Mouse (Mus musculus) large intestine, adult 2 months (tissue): ENCODE measurements at regions not wholly inside any gene's neighbourhood (a gene's known extent, or its start where the extent isn't known, plus 50 kb on each side); places are given as distances from the start of the nearest gene placed in this dataset.
A peak's percentile ranks its signal among the peaks of the same experiment; 100 is the strongest.

ENCODE experiments used
- DNase-seq: peaks from one replicate; pipeline ENCODE4 v3.0.0-alpha.2; 2012; ENCODE audit warnings: low read depth, low spot score
- WGBS: fragments of 180-500 bp; shearing (Covaris S2); methylation state at CpG from one replicate; pipeline ENCODE4 v1.1.7; 2018; 5-methylcytosine and 5-hydroxymethylcytosine counted together

DNA sequence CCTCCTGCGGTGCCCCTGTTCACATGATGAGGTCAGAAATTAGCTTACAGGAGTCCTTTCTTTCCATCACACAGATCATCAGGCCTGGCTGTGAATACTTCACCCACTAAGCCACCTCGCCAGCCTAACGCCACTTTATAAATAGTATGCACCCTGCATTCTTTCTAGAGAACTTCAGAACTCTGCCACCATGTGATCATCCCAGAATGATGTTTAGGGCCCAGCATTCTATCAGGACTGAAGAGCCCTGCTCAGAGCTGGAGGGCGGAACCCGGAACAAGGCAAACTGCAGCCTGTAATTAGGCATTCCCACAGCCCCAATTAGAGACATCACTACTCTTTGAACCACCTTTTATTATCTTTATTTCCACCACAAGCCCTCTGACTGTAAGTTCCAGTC is 120.2 kb upstream of the Ptch1 start:
- WGBS: 69% methylated on average over 5 of the region's 5 CpGs
- no peak for DNase-seq

DNA sequence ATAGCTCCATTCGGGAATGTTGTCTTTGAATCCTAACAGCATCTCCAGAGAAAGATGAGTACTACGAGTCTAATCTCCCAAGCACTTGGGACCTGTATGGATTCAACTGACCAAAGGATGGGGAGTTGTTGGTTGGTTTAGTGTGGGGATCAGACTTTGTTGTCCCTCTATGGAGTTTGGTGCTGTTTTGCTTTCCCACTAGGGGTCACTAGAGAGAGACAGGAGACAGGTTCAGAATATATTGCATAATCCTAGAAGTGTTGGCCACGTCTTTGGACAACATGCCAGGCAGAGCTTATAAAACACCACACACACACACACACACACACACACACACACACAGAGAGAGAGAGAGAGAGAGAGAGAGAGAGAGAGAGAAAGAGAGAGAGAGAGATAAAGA is 118.6 kb upstream of the Ercc6l2 start:
- 54% methylated on average over 3 of the region's 3 CpGs for WGBS
- peak; percentile 50 for DNase-seq

DNA sequence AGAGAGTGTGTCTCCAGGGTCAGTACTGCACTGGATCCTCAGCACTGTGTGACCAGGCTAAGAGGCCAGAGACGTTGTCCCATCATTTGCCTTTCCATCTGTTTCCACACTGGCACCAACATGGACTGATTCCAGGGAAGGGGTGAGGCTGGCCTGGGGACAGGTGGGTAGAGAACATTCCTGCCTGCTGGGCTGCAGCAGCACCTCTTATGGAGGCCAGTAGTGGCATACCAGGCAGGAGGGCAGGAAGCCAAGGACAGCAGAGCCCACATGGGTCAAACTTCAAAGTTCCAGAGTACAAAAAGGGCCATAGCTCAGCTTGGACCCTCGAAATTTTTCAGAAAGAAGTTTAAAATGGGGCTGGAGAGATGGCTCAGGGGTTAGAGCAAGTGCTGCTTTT is 115.4 kb upstream of the Ercc6l2 start:
- no peak for DNase-seq
- 61% methylated on average over 2 of the region's 2 CpGs for WGBS

DNA sequence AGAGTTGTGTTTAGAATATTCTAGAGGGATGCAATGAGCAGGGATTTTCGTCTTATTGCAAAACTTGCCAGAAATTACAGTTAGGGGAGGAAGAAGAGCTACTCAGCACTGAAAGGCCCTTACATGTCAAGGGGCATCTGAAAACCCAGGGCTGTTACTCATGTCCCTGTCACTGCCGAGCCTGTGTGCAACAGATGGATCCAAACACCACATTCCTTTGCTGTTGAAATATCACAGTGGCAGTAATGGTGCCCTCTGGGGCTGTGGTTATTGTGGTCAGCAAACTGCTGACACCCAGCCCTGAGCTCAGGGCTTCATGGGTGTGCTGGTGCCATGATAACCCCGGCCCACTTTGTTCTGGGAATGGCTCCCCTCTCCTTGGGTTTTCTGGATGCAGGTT is 114.3 kb upstream of the Ercc6l2 start:
- WGBS: 70% methylated on average over 3 of the region's 3 CpGs
- DNase-seq: no peak

DNA sequence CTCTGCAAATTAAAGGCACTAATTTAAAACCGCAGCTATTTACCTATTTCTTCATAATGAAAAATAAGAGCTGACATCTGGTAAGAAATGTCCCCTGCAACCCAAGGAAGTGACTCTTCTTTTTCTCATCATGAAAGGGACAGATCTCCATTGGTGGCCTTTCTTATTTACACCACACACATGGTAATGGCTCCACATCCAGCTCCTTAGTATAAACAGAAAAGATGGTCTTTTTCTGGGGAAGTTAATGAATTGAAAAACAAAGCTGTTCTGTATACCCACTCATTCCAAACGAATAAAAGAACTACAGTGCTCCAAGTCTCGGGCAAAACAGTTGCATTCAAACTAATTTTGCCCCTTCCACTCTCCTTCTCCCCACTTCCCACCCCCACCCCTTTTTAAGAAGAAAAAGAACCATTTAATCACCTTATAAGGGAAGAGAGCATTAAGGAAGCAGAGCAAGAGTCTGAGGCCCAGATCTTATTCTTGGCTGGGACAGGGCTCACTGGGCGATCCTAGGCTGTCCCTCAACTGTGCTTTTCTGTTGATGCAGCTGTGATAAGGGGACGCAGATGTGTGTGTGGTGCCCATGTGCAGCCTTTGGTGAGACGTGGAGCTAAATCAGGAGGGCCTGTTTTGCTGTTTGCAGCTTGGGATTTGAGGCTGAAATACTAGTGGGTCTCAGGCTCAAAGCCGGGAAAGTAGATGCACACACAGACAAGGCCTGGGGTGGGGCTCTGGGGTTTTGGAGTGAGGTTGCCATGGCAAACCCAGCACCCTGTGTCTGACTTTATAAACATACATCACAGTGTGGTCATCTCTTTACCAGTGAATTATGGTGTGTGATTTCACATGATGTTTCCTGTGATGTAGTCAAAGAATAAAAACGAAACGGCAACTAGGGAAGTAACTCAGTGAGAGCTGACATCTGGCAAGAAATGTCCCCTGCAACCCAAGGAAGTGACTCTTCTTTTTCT is 113.6 kb upstream of the Ercc6l2 start:
- no peak for DNase-seq
- 54% methylated on average over 9 of the region's 9 CpGs for WGBS

DNA sequence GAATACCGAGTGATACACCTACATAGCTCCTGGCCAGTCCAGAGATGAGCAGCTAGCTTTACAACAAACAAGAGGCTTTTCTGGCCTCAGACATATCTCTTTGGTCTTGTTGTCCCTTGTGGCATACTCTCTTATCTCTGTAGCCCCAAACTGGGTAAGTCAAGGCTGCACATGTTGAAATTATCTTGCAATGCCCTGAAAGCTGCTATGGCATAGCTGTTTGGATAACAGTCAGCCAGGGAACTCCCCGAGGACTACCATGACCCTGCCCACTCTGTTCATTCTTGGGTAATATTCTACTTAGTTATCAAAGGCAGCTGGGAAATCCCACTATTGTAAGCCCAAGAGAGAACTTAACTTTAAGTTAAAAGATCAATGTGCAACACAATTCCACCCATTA is 106.5 kb upstream of the Ercc6l2 start:
- no peak for DNase-seq
- WGBS: 68% methylated on average over 2 of the region's 2 CpGs

DNA sequence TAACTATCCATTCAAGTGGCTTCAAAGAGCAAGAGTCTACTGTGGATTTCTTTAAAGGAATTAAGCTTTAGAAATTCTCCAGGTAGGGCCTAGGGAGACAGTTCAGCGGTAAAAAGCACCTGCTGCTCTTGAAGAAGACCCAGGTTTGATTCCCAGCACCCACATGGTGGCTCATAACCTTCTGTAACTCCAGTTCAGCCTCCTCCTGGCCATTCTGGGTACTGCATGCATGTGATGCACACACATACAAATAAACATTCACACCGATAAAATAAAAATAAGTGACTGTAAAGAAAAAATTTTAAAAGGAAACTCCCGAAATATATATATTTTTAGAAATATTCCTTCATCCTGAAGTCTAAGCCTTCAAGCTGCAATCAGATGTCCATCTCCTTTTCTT is 101.9 kb upstream of the Ercc6l2 start:
- 96% methylated on average over 3 of the region's 3 CpGs for WGBS
- DNase-seq: no peak

DNA sequence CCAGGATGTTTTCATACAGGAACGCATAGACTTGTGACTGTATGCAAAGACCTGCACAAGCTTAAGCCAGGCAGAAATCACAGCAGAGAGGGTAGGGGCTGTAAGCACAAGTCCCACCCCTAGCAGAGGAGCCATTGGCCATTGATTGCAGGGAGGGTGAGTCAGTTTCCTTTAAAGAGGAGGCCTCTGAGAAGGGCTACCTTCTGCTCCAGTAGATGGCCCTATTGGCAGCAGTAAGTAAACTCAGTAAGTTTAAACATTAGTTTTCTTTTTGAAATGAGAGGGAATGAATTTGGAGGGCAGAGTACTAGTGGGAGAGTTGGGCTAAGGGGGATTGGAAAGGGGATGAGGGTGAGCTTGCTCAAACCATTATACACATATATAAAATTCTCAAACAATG is 98.5 kb upstream of the Ercc6l2 start:
- no peak for DNase-seq

DNA sequence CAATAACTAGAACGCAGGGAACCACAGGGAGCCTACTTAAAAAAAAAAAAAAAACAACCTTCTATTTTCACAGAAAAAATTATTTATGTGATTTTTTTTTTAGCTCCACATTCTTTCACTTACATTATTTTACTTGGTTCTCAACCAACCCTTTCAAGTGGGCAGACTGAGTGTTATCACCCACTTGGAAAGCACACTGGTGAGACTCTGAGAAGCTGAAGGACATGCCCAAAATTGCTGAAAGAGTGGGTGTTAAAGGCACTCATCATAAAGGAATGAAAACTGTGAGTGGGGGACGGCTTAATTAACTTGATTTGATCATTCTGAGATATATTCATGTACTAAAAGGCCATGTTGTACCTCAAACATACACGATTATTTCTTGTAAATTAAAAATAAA is 97.8 kb upstream of the Ercc6l2 start:
- no peak for DNase-seq
- WGBS: 83% methylated on average over 3 of the region's 3 CpGs

More for the DNA sequence above, 98.5 kb upstream of the Ercc6l2 start:
- WGBS: 73% methylated on average over 1 of the region's 1 CpGs

DNA sequence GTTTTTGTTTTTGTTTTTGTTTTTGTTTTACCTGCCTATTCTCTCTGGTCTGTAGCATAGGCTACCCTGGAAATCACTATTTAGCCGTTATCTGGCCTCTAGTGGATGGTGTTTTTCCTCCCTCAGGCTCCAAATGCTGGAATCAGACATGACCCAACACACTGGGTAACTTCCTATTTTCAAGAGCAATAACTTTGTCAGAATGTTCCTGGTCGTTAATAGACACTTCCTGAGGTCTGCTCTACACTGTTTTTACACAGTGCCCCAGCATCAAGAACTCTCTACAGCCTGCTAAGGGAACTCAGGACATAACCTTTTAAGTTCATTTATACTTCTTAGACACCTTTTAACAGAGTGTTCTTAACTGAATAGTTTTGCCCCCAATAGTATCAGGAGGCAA is 96.3 kb upstream of the Ercc6l2 start:
- 57% methylated on average over 2 of the region's 2 CpGs for WGBS
- no peak for DNase-seq

DNA sequence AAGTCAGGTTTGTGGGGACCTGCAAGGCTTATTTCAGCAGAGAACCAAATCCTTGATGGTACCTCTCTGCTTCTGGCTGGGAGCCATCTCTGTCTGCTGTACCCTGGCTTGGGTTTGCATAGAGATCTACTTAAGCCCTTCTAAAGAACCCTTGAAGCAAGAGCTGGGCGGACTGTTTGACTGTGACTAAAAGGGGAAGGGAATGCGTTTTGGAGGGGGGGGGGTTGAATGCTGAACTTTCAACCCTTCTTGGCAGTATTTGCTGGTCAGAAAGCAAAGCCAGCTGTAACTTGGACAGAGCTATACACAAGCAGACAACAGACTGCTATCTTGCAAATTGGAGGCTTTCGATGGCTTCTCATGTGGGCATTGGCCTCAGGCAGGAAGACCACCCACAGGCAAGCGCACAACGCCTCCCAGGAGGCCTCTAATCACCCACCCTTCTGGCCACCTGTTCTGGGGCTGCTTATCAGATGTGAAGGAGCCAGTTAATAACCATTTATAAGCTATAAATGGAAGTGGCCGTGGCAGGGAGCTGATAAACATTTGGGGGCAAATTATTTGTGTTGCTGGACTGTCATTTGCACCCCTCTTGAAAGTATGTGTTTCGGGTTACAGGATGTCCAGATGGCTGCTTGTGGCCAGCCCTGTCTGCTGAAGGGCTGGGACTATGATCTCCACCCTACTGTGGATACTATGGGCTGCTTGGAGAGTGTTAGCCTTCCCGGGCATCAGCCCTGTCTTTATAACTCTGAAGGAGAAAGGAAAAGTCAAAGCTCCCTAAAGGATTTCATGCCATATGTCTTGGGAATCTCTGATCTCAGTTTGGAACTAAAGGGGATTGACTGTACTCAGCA is 95.5 kb upstream of the Ercc6l2 start:
- WGBS: 53% methylated on average over 8 of the region's 8 CpGs
- DNase-seq: no peak

DNA sequence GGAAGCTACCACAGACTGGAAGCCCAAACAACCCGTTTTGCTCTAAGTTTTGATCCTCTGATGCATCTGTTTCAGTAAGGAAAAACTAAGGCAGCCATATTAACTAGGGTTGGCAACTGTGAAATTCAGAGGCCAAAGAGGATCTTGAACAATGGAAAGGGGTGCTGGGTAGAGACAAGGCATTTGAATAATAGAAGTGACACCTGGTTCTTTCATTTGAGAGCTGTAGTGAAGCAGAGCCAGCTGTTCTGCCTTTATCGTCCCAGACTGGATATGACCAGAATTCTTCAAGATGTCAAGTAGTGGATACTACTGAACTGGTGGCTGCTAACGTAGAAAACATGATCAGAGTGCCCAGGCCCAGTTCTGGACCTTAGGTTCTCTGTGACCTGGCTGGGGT is 94.4 kb upstream of the Ercc6l2 start:
- WGBS: 83% methylated on average over 3 of the region's 3 CpGs
- DNase-seq: no peak

DNA sequence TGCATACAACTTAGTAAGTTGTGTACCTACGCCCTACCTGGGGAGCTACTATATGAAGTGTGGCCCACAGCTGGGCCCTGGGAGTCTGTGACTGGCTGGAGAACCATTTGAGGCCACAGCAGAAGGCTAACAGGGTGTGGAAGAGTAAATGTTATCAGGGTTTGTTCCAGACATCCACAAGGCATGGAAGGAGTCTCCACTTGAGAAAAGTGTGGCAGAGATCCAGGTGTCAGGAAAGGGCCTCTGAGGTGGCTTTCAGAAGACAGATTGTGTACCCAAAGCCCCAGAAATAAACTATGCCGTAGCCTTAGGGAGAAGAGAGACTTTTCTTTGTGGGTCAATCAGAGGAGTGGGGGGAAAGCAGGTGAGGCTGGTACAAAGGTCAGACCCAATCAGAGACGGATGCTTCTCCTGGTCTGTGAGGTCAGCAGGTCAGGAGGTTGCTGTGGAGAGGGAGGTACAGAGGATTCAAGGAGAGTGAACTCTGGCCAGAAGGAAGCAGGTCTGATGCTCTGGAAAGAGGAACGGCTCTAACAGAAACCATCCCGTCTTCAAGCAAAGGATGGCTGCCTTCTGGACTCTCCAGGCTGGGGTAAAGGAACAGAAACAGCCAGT is 93.9 kb upstream of the Ercc6l2 start:
- DNase-seq: no peak
- 58% methylated on average over 5 of the region's 5 CpGs for WGBS

DNA sequence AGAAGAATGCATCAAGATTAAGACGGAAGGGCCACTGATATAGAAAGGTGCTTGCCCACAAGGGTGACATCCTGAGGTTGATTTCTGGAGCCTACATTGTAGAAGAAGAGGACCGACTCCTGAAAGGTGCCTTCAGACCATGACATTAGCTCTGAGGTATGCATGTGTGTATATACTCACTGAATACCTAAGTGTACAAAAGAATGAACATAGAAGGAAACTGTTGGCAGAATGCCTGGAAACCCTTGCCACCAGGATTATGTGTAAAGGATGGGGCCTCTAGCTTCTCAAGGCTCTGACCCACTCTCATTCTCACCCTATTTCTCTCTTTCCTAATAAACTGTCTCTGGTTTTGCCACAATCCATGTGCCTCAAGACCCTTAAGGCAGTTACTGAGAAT is 90.7 kb upstream of the Ercc6l2 start:
- DNase-seq: no peak
- WGBS: 70% methylated on average over 2 of the region's 2 CpGs

DNA sequence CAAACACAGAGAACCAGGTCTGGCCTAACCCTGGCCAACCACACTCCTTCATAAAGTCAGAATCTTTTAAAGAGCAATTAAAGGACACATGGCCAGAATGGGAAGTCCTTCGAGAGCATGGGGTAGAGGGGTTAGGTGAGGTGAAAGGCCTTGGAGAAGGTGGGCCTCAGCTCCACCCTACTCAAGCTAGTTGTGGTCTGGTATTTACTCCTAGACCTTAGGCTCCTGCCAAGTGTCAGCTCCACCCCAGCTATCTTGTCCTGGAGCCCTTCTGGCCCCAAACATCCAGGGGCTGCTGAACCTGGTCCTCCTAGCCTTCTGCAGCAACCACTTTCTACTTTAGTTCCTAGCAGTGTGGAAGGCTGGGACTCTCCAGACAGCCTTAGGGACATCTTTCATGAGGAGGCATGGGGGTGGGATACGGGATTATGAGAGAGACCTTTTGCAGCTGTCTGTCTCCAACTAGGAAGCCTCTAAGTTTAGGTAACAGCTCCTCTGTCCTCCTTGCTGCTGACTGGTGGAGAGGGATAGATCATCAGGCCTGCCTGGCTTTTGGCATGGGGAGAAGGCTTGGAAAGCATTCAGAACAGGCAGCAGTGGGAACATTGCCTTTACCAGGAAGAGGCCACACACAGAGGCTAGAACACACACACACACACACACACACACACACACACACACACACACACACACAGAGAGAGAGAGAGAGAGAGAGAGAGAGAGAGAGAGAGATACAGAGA is 90.0 kb upstream of the Ercc6l2 start:
- DNase-seq: no peak
- 68% methylated on average over 2 of the region's 2 CpGs for WGBS

DNA sequence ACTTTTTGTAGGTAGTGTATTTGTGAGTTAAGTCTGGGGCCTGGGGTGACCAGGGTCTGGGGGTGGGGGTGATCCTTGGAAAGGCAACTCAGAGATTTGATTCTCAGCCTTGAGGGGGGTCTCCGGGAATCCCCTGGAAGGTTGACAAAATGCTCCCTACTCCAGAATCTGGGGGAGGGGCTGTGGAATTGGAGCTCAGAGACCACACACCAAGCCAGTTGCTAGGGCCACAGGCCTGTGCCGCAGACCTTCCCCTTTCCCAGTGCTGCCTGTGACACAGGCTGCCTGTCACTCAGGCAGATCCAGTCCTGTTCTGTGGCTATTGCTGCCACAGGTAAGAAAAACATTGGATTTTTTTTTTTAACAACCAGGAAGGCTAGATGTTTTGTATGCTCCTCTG is 89.0 kb upstream of the Ercc6l2 start:
- WGBS: 82% methylated on average over 2 of the region's 2 CpGs
- no peak for DNase-seq

DNA sequence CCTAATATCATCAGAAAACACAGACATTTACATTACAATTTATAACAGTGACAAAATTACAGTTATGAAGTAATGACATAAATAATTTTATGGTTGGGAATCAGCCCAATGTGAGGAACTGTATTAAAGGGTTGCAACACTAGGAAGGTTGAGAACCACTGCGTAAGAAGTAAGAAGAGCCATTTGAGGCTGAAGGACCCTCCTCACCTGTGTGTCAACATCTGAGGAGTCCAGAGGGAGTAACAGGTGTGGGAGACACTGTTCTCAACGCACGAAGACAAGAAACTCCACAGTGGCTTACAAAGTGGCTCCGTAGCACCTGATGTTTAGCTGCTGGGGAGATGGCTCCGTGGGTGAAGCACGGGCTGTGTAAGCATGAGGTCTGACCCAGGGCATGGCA is 88.5 kb upstream of the Ercc6l2 start:
- 90% methylated on average over 6 of the region's 6 CpGs for WGBS
- no peak for DNase-seq

DNA sequence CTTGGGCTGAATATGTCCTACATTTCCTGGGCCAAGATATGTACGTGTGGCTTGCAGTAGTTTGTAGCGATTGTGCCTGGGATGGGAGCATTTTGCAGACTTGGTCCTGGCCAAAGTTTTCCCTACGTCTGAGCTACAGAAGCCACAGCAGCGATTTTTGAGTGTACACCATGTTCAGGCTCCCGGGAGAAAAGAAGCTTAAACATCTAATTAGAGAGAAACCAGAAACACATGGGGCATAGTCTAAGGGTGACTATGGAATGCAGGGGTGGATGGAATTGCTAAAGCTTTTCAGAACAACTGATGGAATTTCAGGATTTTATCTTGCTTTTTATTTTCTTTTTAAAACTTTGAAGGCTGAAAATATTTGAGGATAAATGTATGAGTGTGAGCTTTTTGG is 79.3 kb upstream of the Ercc6l2 start:
- 86% methylated on average over 5 of the region's 5 CpGs for WGBS
- DNase-seq: no peak

DNA sequence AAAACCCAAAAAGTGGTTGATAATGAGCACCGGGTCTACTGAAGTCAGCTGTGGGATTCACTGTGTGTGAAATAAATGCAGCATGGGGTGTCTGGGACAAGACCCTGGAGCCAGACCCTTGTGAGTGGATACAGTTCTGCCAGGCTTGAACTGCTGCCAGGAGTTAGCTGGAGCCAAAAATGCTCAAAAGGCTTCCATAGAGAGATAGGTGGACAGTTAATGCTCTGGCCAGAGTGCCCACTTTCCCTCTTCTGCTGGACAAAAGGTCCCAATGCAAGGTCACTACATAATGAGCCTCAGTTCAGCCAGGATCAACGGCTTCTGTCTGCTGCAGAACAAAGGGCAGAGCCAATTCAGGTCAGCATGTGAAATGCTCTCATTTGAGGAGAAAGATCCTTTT is 73.2 kb upstream of the Ercc6l2 start:
- WGBS: 66% methylated on average over 2 of the region's 2 CpGs
- no peak for DNase-seq

DNA sequence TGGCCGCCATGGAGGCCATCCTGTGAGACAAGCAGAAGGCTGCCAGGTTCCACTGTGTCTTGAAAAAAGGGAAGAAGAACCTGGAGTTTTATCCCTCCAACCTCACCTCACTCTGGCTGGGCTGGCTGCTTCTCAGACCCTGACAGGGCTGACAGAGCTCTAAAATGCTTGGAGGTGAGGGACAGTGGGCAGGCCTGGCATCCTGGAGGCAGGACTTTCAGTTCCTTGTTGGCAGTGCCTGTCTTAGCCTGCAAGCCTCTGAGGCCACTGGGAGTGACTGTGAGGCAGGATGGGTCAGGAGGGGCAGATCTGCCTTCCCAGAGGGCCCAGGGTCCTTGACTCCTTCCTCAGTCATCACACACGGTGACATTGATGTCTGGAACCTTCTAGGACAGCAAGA is 66.3 kb upstream of the Ercc6l2 start:
- 92% methylated on average over 2 of the region's 2 CpGs for WGBS
- no peak for DNase-seq
